Mouse (Mus musculus) MEL (cell line): ENCODE data around the gene Lect2. TPM values are rescaled to one million over a fixed set of nuclear protein-coding genes. Genes with fewer than 3 reads are reported as not detected.

ENCODE experiments used
- DNase-seq: peaks from one replicate; pipeline ENCODE4 v3.0.0; 2011; ENCODE audit warnings: low read depth, low spot score
- H3K27ac ChIP-seq: 2 replicates; pipeline ENCODE4 v1.5.1; 2012; ENCODE audit warnings: low read depth, mild to moderate bottlenecking, control low read depth, low read length, moderate library complexity; ENCODE audit not compliant: control insufficient read depth
- H3K27me3 ChIP-seq, 2 experiments: fragments of 150-350 bp in 1 of 2; sonication (generic) in 1 of 2; 2 replicates each; pipeline ENCODE4 v1.6.1; 2012; ENCODE audit warnings: low read length in 2 of 2, mild to moderate bottlenecking in 2 of 2, improper control_type of control experiment in 1 of 2, moderate library complexity in 1 of 2; ENCODE audit not compliant: insufficient read depth in 2 of 2, control insufficient read depth in 1 of 2
- H3K36me3 ChIP-seq, 2 experiments: 2 replicates each; pipeline ENCODE4 v1.6.1; 2012 to 2014; ENCODE audit warnings: low read length in 2 of 2, improper control_type of control experiment in 1 of 2, inconsistent platforms in 1 of 2, mild to moderate bottlenecking in 1 of 2; ENCODE audit not compliant: insufficient read depth in 2 of 2, control insufficient read depth in 1 of 2
- H3K4me1 ChIP-seq, 2 experiments: fragments of 150-350 bp in 1 of 2; sonication (generic) in 1 of 2; 2 replicates each; pipeline ENCODE4 v1.6.1; 2012; ENCODE audit warnings: low read length in 2 of 2, improper control_type of control experiment in 1 of 2, mild to moderate bottlenecking in 1 of 2; ENCODE audit not compliant: insufficient read depth in 2 of 2, control insufficient read depth in 1 of 2
- H3K4me3 ChIP-seq, 2 experiments: fragments of 150-350 bp in 1 of 2; sonication (generic) in 1 of 2; 2 replicates each; pipeline ENCODE4 v1.5.1; 2012; ENCODE audit warnings: low read depth in 2 of 2, low read length in 2 of 2, mild to moderate bottlenecking in 2 of 2, moderate library complexity in 2 of 2, control low read depth in 1 of 2, improper control_type of control experiment in 1 of 2; ENCODE audit not compliant: control insufficient read depth in 1 of 2, insufficient read depth in 1 of 2
- H3K79me2 ChIP-seq: 2 replicates; pipeline ENCODE4 v1.6.1; 2012; ENCODE audit warnings: mild to moderate bottlenecking, low read length, moderate library complexity; ENCODE audit not compliant: control insufficient read depth, poor library complexity, insufficient read depth
- H3K9ac ChIP-seq: 2 replicates; pipeline ENCODE4 v1.6.1; 2012; ENCODE audit warnings: low read depth, mild to moderate bottlenecking, control low read depth, low read length, moderate library complexity; ENCODE audit not compliant: control insufficient read depth, poor library complexity, severe bottlenecking
- H3K9me3 ChIP-seq: fragments of 150-350 bp; sonication (generic); replicated peaks from 2 replicates; pipeline ENCODE4 v1.6.1; 2012; ENCODE audit warnings: mild to moderate bottlenecking, low read length, improper control_type of control experiment, moderate library complexity; ENCODE audit not compliant: insufficient read depth
- CHD1 ChIP-seq: IDR thresholded peaks from 2 replicates; pipeline ENCODE4 v1.6.1; 2012; ENCODE audit warnings: low read depth, mild to moderate bottlenecking, inconsistent platforms, low read length, improper control_type of control experiment
- CHD2 ChIP-seq: IDR thresholded peaks from 2 replicates; pipeline ENCODE4 v1.6.1; 2011; ENCODE audit warnings: low read length, improper control_type of control experiment
- E2F4 ChIP-seq: IDR thresholded peaks from 2 replicates; pipeline ENCODE4 v1.6.1; 2011; ENCODE audit warnings: low read depth, low read length, improper control_type of control experiment, borderline replicate concordance
- ELF1 ChIP-seq: IDR thresholded peaks from 2 replicates; pipeline ENCODE4 v1.6.1; 2014; ENCODE audit warnings: low read depth, mild to moderate bottlenecking, inconsistent platforms, low read length, improper control_type of control experiment, moderate library complexity
- EP300 ChIP-seq, 2 experiments: IDR thresholded peaks; 2 replicates each; pipeline ENCODE4 v1.6.1; 2011; ENCODE audit warnings: improper control_type of control experiment in 2 of 2, low read length in 2 of 2, low read depth in 1 of 2, mild to moderate bottlenecking in 1 of 2
- GATA1 ChIP-seq: IDR thresholded peaks from 2 replicates; pipeline ENCODE4 v1.6.1; 2011; ENCODE audit warnings: low read depth, low read length, improper control_type of control experiment
- HCFC1 ChIP-seq: IDR thresholded peaks from 2 replicates; pipeline ENCODE4 v1.6.1; 2012; ENCODE audit warnings: low read depth, mild to moderate bottlenecking, inconsistent platforms, low read length, improper control_type of control experiment, moderate library complexity
- MAFK ChIP-seq: IDR thresholded peaks from 2 replicates; pipeline ENCODE4 v1.6.1; 2011; ENCODE audit warnings: low read depth, mild to moderate bottlenecking, low read length, improper control_type of control experiment, borderline replicate concordance
- MAX ChIP-seq: IDR thresholded peaks from 2 replicates; pipeline ENCODE4 v1.6.1; 2011; ENCODE audit warnings: low read length, improper control_type of control experiment
- MAZ ChIP-seq: IDR thresholded peaks from 2 replicates; pipeline ENCODE4 v1.6.1; 2012; ENCODE audit warnings: low read depth, mild to moderate bottlenecking, inconsistent platforms, low read length, improper control_type of control experiment
- MEF2A ChIP-seq: IDR thresholded peaks from 2 replicates; pipeline ENCODE4 v1.6.1; 2014; ENCODE audit warnings: low read depth, mild to moderate bottlenecking, inconsistent platforms, low read length, improper control_type of control experiment; ENCODE audit not compliant: poor library complexity, insufficient replicate concordance, severe bottlenecking; ENCODE audit errors: extremely low read depth
- MXI1 ChIP-seq: IDR thresholded peaks from 2 replicates; pipeline ENCODE4 v1.6.1; 2011; ENCODE audit warnings: mild to moderate bottlenecking, low read depth, low read length, improper control_type of control experiment
- MYB ChIP-seq: IDR thresholded peaks from 2 replicates; pipeline ENCODE4 v1.6.1; 2011; ENCODE audit warnings: mild to moderate bottlenecking, low read depth, low read length, improper control_type of control experiment
- MYC ChIP-seq: IDR thresholded peaks from 2 replicates; pipeline ENCODE4 v1.6.1; 2011; ENCODE audit warnings: low read depth, mild to moderate bottlenecking, low read length, improper control_type of control experiment, moderate library complexity
- NELFE ChIP-seq: IDR thresholded peaks from 2 replicates; pipeline ENCODE4 v1.6.1; 2011; ENCODE audit warnings: low read depth, low read length, improper control_type of control experiment
- NRF1 ChIP-seq: IDR thresholded peaks from 2 replicates; pipeline ENCODE4 v1.6.1; 2014; ENCODE audit warnings: low read depth, mild to moderate bottlenecking, inconsistent platforms, low read length, improper control_type of control experiment, moderate library complexity; ENCODE audit not compliant: poor library complexity, insufficient read depth, severe bottlenecking
- POLR2A ChIP-seq, 2 experiments: IDR thresholded peaks; 2 replicates each; pipeline ENCODE4 v1.6.1; 2011 to 2012; ENCODE audit warnings: low read length in 2 of 2, mild to moderate bottlenecking in 2 of 2, control low read depth in 1 of 2, improper control_type of control experiment in 1 of 2, low read depth in 1 of 2, moderate library complexity in 1 of 2; ENCODE audit not compliant: control insufficient read depth in 1 of 2, insufficient read depth in 1 of 2, poor library complexity in 1 of 2
- POLR2AphosphoS2 ChIP-seq: IDR thresholded peaks from 2 replicates; pipeline ENCODE4 v1.6.1; 2011; ENCODE audit warnings: low read length, improper control_type of control experiment
- SIN3A ChIP-seq: IDR thresholded peaks from 2 replicates; pipeline ENCODE4 v1.6.1; 2012; ENCODE audit warnings: low read length, improper control_type of control experiment, inconsistent platforms
- SMC3 ChIP-seq: IDR thresholded peaks from 2 replicates; pipeline ENCODE4 v1.6.1; 2011; ENCODE audit warnings: low read depth, low read length, improper control_type of control experiment
- TCF12 ChIP-seq: IDR thresholded peaks from 2 replicates; pipeline ENCODE4 v1.6.1; 2014; ENCODE audit warnings: low read depth, mild to moderate bottlenecking, inconsistent platforms, low read length, improper control_type of control experiment, moderate library complexity
- USF1 ChIP-seq: IDR thresholded peaks from 2 replicates; pipeline ENCODE4 v1.6.1; 2014; ENCODE audit warnings: low read depth, mild to moderate bottlenecking, inconsistent platforms, low read length, improper control_type of control experiment, moderate library complexity
- USF2 ChIP-seq, 2 experiments: IDR thresholded peaks; 2 replicates each; pipeline ENCODE4 v1.6.1; 2011 to 2012; ENCODE audit warnings: improper control_type of control experiment in 2 of 2, low read length in 2 of 2, borderline replicate concordance in 1 of 2, inconsistent platforms in 1 of 2, low read depth in 1 of 2, mild to moderate bottlenecking in 1 of 2; ENCODE audit not compliant: insufficient read depth in 1 of 2
- ZC3H11A ChIP-seq: IDR thresholded peaks from 2 replicates; pipeline ENCODE4 v1.6.1; 2012; ENCODE audit warnings: low read depth, mild to moderate bottlenecking, inconsistent platforms, low read length, improper control_type of control experiment
- ZKSCAN1 ChIP-seq: IDR thresholded peaks from 2 replicates; pipeline ENCODE4 v1.6.1; 2012; ENCODE audit warnings: low read depth, mild to moderate bottlenecking, inconsistent platforms, low read length, improper control_type of control experiment, moderate library complexity
- ZMIZ1 ChIP-seq: IDR thresholded peaks from 2 replicates; pipeline ENCODE4 v1.6.1; 2012; ENCODE audit warnings: low read depth, mild to moderate bottlenecking, inconsistent platforms, low read length, improper control_type of control experiment, moderate library complexity
- ZNF384 ChIP-seq: IDR thresholded peaks from 2 replicates; pipeline ENCODE4 v1.6.1; 2012; ENCODE audit warnings: low read depth, mild to moderate bottlenecking, inconsistent platforms, low read length, improper control_type of control experiment
- polyA plus RNA-seq, 2 experiments: library from polyadenylated mRNA; stranded (reverse) in 1 of 2; unstranded in 1 of 2; fragments of >175 nt in 1 of 2; fragments of >200 nt in 1 of 2; gene quantifications; 2 replicates each; pipeline versions ENCODE4 v1.2.1 to v1.2.4; 2012; ENCODE audit warnings: low replicate concordance in 2 of 2, low read depth in 1 of 2; ENCODE audit not compliant: insufficient read length in 2 of 2, insufficient read depth in 1 of 2, missing spikeins in 1 of 2
- total RNA-seq: library from RNA; depleted of rRNA; stranded (reverse); fragments of 300-350 nt; gene quantifications from 2 replicates; pipeline ENCODE4 v1.2.3, GENCODE M21; 2012

Lect2 gene
- total and polyA plus RNA-seq, 3 experiments, result not detected

DNA sequence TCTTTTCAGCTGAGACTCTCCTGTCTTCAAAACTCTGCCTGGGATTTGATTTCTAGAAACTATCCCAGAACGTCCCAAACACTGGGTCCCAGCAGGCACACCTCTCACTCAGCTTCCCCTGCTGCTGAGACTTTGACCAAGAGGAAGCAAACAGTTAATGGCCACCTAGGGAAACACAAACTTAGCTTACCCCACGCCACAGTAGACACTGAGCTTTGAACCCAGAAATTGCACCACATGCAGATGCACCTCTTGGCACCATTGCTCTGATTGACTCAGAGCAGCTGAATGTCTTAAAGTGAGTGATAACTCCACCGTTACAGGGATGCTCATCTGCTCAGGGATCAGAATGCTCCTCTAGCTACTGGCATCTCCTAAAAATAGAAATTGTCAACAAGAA, 10.5 kb upstream of the Lect2 start:
- no peak overlapping the region for H3K4me3 ChIP-seq
- H3K4me1 ChIP-seq, result no peaks in the 10 kb centered on the region
- no peaks in the 10 kb centered on the region for H3K27me3 ChIP-seq
- H3K9ac ChIP-seq, result no peak overlapping the region
- no peaks in the 10 kb centered on the region for H3K36me3 ChIP-seq
- no peak overlapping the region for H3K27ac ChIP-seq
- H3K79me2 ChIP-seq, result no peaks in the 10 kb centered on the region
- no peaks in the 10 kb centered on the region for H3K9me3 ChIP-seq
- TF ChIP-seq EP300 (IDR thresholded peaks at IDR 0.05; ENCODE audit: low read depth in 1 of 2, low read length in 2 of 2), result no peak
- TF ChIP-seq GATA1, result no peak
- TF ChIP-seq POLR2AphosphoS2, result no peak
- TF ChIP-seq ZKSCAN1, result no peak
- no peak for TF ChIP-seq ZC3H11A
- TF ChIP-seq E2F4, result no peak
- TF ChIP-seq CHD1, result no peak
- TF ChIP-seq ELF1, result no peak
- TF ChIP-seq MXI1, result no peak
- TF ChIP-seq ZMIZ1, result no peak
- TF ChIP-seq USF2 (IDR thresholded peaks at IDR 0.05; ENCODE audit: borderline replicate concordance in 1 of 2, insufficient read depth in 1 of 2, low read depth in 1 of 2, low read length in 2 of 2), result no peak
- no peak for TF ChIP-seq NELFE
- TF ChIP-seq SIN3A, result no peak
- no peak for TF ChIP-seq MAFK
- TF ChIP-seq ZNF384, result no peak
- no peak for TF ChIP-seq HCFC1
- TF ChIP-seq, all 39 proteins: peak for 0
- no peak for DNase-seq

DNA sequence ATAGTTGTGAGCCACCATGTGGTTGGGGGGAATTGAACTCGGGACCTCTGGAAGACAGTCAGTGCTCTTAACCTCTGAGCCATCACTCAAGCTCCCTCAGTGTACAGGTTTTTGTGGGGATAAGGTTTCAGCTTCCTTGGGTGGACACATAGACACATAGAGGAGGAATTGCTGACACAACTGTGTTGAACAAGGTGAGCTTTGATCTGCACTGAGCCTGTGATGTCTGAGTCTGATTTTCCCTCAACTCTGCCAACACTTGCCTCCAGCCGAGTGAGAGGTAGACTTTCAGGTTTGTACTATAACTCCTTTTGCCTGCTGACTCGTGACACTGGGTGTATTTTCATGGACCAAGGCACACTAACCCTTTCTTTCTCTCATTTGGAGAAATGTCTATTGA, 8.4 kb upstream of the Lect2 start:
- Histone ChIP-seq H3K4me1 (no peaks in the 10 kb centered on the region), H3K9me3 (no peaks in the 10 kb centered on the region), H3K27me3 (no peaks in the 10 kb centered on the region), H3K36me3 (no peaks in the 10 kb centered on the region), H3K4me3 (no peak overlapping the region), H3K79me2 (no peaks in the 10 kb centered on the region), H3K9ac (no peak overlapping the region), H3K27ac (no peak overlapping the region)
- DNase-seq, result no peak
- no peak for TF ChIP-seq POLR2A (IDR thresholded peaks at IDR 0.05; ENCODE audit: control insufficient read depth in 1 of 2, insufficient read depth in 1 of 2, low read depth in 1 of 2, low read length in 2 of 2, poor library complexity in 1 of 2)
- no peak for TF ChIP-seq ZKSCAN1
- no peak for TF ChIP-seq MYB
- TF ChIP-seq ELF1, result no peak
- TF ChIP-seq SMC3, result no peak
- TF ChIP-seq USF1, result no peak
- no peak for TF ChIP-seq GATA1
- no peak for TF ChIP-seq HCFC1
- TF ChIP-seq MYC, result no peak
- TF ChIP-seq TCF12, result no peak
- no peak for TF ChIP-seq MAZ
- no peak for TF ChIP-seq EP300 (IDR thresholded peaks at IDR 0.05; ENCODE audit: low read depth in 1 of 2, low read length in 2 of 2)
- TF ChIP-seq MAX, result no peak
- TF ChIP-seq CHD2, result no peak
- no peak for TF ChIP-seq USF2 (IDR thresholded peaks at IDR 0.05; ENCODE audit: borderline replicate concordance in 1 of 2, insufficient read depth in 1 of 2, low read depth in 1 of 2, low read length in 2 of 2)
- TF ChIP-seq ZC3H11A, result no peak
- TF ChIP-seq MEF2A, result no peak
- TF ChIP-seq NRF1, result no peak
